Mouse (Mus musculus) testis, adult 2 months (tissue): ENCODE results near the gene Slc24a4.

Source experiments
- CTCF ChIP-seq: fragments of 200-500 bp; IDR thresholded peaks from 2 replicates; pipeline ENCODE4 v1.5.1; 2012; ENCODE audit warnings: low read depth, mild to moderate bottlenecking, inconsistent platforms, low read length, moderate library complexity; ENCODE audit not compliant: control insufficient read depth, insufficient read depth, insufficient replicate concordance
- POLR2A ChIP-seq: fragments of 200-500 bp; IDR thresholded peaks from 2 replicates; pipeline ENCODE4 v1.6.1; 2012; ENCODE audit warnings: low read depth, mild to moderate bottlenecking, inconsistent platforms, low read length, moderate library complexity; ENCODE audit not compliant: control insufficient read depth

DNA sequence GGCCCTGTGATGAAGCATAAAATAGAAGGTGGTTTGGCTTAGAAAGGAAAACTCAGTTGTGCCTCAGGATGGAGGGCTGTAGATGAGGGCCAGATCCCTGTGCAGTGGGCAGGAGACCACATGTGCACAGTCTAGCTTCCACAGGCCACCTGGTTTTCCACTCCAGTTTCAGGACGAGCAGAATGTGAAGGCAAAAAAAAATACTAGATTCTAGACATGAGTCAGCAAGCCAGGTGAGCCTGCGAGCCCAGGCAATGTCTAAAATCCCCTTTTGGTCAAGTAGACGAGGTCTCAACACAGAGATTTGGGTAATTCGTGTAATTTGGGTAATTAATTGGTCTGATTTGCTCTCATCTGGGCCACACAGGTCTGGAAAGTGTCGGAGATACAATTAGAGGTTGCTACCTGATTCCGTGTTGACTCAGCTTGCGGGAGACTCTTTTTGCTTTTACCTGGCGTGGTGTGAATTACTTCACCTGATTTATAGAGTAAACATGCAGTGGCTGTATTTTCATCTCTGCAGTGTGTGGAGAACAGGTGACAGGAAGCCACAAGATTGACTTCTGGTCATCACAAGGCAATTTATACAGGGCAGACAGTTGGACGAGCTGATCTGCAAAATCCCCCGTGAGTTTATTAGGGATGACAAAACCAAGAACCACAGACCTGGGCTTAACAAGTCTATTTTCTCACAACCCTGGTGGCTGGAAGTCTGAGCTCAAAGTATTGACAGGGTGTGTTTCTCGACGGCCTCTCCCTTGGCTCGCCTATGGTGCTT lies 45.7 kb upstream of the Slc24a4 start:
- TF ChIP-seq CTCF, result no peak
- TF ChIP-seq POLR2A, result no peak
